Mouse (Mus musculus) testis, adult 2 months (tissue): Measurements from ENCODE around the gene Chmp4b.

Experiments
- CTCF ChIP-seq: fragments of 200-500 bp; IDR thresholded peaks from 2 replicates; pipeline ENCODE4 v1.5.1; 2012; ENCODE audit warnings: low read depth, mild to moderate bottlenecking, inconsistent platforms, low read length, moderate library complexity; ENCODE audit not compliant: control insufficient read depth, insufficient read depth, insufficient replicate concordance
- POLR2A ChIP-seq: fragments of 200-500 bp; IDR thresholded peaks from 2 replicates; pipeline ENCODE4 v1.6.1; 2012; ENCODE audit warnings: low read depth, mild to moderate bottlenecking, inconsistent platforms, low read length, moderate library complexity; ENCODE audit not compliant: control insufficient read depth

GRCm38 (mm10) chr2:154630531-154630930 lies 21.0 kb upstream of the Chmp4b start:
- no peak for TF ChIP-seq CTCF
- no peak for TF ChIP-seq POLR2A
